In the genomic region with DNA sequence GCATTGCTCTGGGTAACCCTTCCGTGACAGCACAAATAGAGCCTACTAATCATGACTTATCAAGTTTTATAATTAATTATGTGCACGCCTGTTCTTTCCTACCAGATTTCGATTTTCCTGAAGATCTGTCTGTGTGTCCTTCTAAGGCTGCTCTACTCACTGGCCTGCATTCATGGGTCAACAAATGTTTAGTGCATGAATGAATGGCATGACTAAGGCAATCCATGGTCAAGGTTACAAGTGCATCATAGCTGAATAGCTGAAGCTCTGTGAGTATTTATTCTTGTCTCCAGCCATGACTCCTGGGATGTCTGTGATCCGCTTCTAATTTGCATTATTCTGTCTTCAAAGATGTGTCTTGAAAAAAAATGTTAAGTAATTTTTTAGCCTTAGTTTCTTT, we compare ENCODE assay signal across 6 mouse cellular contexts.
"Had no signal": no experiment of that assay in that cellular context is flagged by ENCODE, and none has a peak within 500 bp of the region (broad histone marks: within the 10 kb centered on the region; RNA-seq: fewer than 3 reads in every experiment).

No protein-coding gene starts in this region.

- DNase-seq: lung, adult 2 months; lung, postnatal 14 days; lung, postnatal 36 days; right cerebral cortex, postnatal 14 days; thymus, postnatal 14 days; thymus, postnatal 36 days had no signal
